26 mouse cellular contexts compared by ENCODE assay signal in the genomic region with DNA sequence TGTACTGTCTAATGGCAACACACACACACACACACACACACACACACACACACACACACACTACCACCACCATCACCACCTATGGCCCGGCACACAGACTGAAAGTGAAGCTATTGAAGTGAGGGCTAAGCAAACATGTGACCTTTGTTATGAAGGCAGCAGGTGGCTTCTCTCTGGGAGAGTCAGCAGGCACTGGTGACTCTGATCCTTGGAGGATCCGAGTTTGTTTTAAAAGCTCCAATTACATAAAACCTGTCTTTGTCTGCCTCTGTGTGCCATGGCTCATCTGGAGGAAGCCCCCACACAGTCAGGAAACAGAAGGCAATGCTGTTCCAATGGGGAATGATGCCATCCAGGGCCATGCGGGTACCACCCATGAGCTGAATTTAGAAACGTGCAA. TPM values are rescaled to one million over a fixed set of nuclear protein-coding genes. Genes with fewer than 3 reads are reported as not detected.
DNase-seq lines count a peak whose midpoint lies in the region; ATAC-seq and TF ChIP-seq lines count a peak whose summit lies in the region.
"Had no signal": no experiment of that assay in that cellular context is flagged by ENCODE, and none has a peak within 500 bp of the region (broad histone marks: within the 10 kb centered on the region; RNA-seq: fewer than 3 reads in every experiment).

No protein-coding gene starts in this region.

- no peak for TF ChIP-seq CTCF in intestine, postnatal 0 days (IDR thresholded peaks at IDR 0.05; ENCODE audit: low read depth)

- 37% methylated on average over 4 of the region's 4 CpGs for WGBS in intestine, postnatal 0 days
- 40% methylated on average over 4 of the region's 4 CpGs for WGBS in intestine, embryonic 16.5 days
- 70% methylated on average over 4 of the region's 4 CpGs for WGBS in limb, embryonic 14.5 days
- 74% methylated on average over 4 of the region's 4 CpGs for WGBS in limb, embryonic 10.5 days

- no peak overlapping the region for H3K4me3 ChIP-seq in intestine, postnatal 0 days (ENCODE audit: low read depth, low read length)
- no peak overlapping the region for H3K4me3 ChIP-seq in intestine, embryonic 16.5 days (ENCODE audit: low read length)
- H3K4me3 ChIP-seq in limb, embryonic 14.5 days (replicated peaks; ENCODE audit: low read length): no peak overlapping the region
- H3K4me3 ChIP-seq in limb, embryonic 10.5 days: no peak overlapping the region
- H3K4me3 ChIP-seq: heart, adult 2 months; heart, embryonic 13.5 days; hindbrain, embryonic 15.5 days; intestine, embryonic 15.5 days; left cerebral cortex, adult 2 months; neural tube, embryonic 12.5 days had no signal

- H3K9me3 ChIP-seq in intestine, postnatal 0 days (ENCODE audit: control insufficient read depth): no peaks in the 10 kb centered on the region
- H3K9me3 ChIP-seq in intestine, embryonic 16.5 days (ENCODE audit: control insufficient read depth, low read length): no peaks in the 10 kb centered on the region
- no peaks in the 10 kb centered on the region for H3K9me3 ChIP-seq in limb, embryonic 14.5 days (ENCODE audit: control insufficient read depth, low read length)
- H3K9me3 ChIP-seq in limb, embryonic 10.5 days (replicated peaks): no peaks in the 10 kb centered on the region
- H3K9me3 ChIP-seq: heart, embryonic 13.5 days; hindbrain, embryonic 15.5 days; intestine, embryonic 15.5 days; neural tube, embryonic 12.5 days had no signal

- 0 out of 2 replicates have a peak, but pooled peaks have one; percentile 45 for ATAC-seq in intestine, postnatal 0 days
- no peak for ATAC-seq in intestine, embryonic 16.5 days
- ATAC-seq in limb, embryonic 14.5 days (ENCODE audit: low FRiP score, low read depth): peak; percentile 37; the same call in 1 of the 2 replicates
- ATAC-seq: forebrain, postnatal 0 days; intestine, embryonic 15.5 days; lung, postnatal 0 days had no signal

- no peaks in the 10 kb centered on the region for H3K4me1 ChIP-seq in intestine, postnatal 0 days (replicated peaks; ENCODE audit: control insufficient read depth, insufficient read depth, low read length)
- no peaks in the 10 kb centered on the region for H3K4me1 ChIP-seq in intestine, embryonic 16.5 days (ENCODE audit: control insufficient read depth, insufficient read depth, low read length)
- no peaks in the 10 kb centered on the region; the same call in 1 of the 2 replicates for H3K4me1 ChIP-seq in limb, embryonic 14.5 days (ENCODE audit: control insufficient read depth, insufficient read depth, low read length)
- no peaks in the 10 kb centered on the region for H3K4me1 ChIP-seq in limb, embryonic 10.5 days
- H3K4me1 ChIP-seq: heart, embryonic 13.5 days; hindbrain, embryonic 15.5 days; intestine, embryonic 15.5 days; neural tube, embryonic 12.5 days had no signal

- no peak overlapping the region for H3K9ac ChIP-seq in intestine, postnatal 0 days (ENCODE audit: low read depth, low read length)
- no peak overlapping the region for H3K9ac ChIP-seq in intestine, embryonic 16.5 days (ENCODE audit: low read depth, low read length)
- no peak overlapping the region for H3K9ac ChIP-seq in limb, embryonic 14.5 days (ENCODE audit: low read depth, low read length, severe bottlenecking)
- H3K9ac ChIP-seq: forebrain, postnatal 0 days; heart, embryonic 13.5 days; hindbrain, embryonic 15.5 days; intestine, embryonic 15.5 days; neural tube, embryonic 12.5 days had no signal

- H3K27ac ChIP-seq in intestine, postnatal 0 days (ENCODE audit: low read depth, low read length): no peak overlapping the region
- no peak overlapping the region for H3K27ac ChIP-seq in intestine, embryonic 16.5 days (ENCODE audit: low read length)
- H3K27ac ChIP-seq in limb, embryonic 14.5 days (replicated peaks; ENCODE audit: low read depth, low read length): no peak overlapping the region
- no peak overlapping the region for H3K27ac ChIP-seq in limb, embryonic 10.5 days
- H3K27ac ChIP-seq: heart, adult 2 months; heart, embryonic 13.5 days; hindbrain, embryonic 15.5 days; intestine, embryonic 15.5 days; left cerebral cortex, adult 2 months; macrophage; neural tube, embryonic 12.5 days had no signal

- no peak for TF ChIP-seq POLR2A in limb, embryonic 14.5 days (IDR thresholded peaks at IDR 0.05; ENCODE audit: borderline replicate concordance, extremely low read depth, insufficient read depth, insufficient read length)

- H3K27me3 ChIP-seq in intestine, postnatal 0 days (replicated peaks; ENCODE audit: control insufficient read depth, insufficient read depth, low read length): no peaks in the 10 kb centered on the region
- H3K27me3 ChIP-seq in intestine, embryonic 16.5 days (replicated peaks; ENCODE audit: control insufficient read depth, insufficient read depth, low read length): no peaks in the 10 kb centered on the region
- no peaks in the 10 kb centered on the region for H3K27me3 ChIP-seq in limb, embryonic 14.5 days (ENCODE audit: control insufficient read depth, insufficient read depth, low read length)
- no peaks in the 10 kb centered on the region for H3K27me3 ChIP-seq in limb, embryonic 10.5 days (ENCODE audit: low read depth, poor library complexity, severe bottlenecking)
- H3K27me3 ChIP-seq: heart, embryonic 13.5 days; hindbrain, embryonic 15.5 days; intestine, embryonic 15.5 days; neural tube, embryonic 12.5 days had no signal

- H3K4me2 ChIP-seq in intestine, postnatal 0 days (replicated peaks; ENCODE audit: low read depth): no peak overlapping the region
- H3K4me2 ChIP-seq in intestine, embryonic 16.5 days (ENCODE audit: low read depth, low read length): no peak overlapping the region
- no peak overlapping the region for H3K4me2 ChIP-seq in limb, embryonic 14.5 days (replicated peaks; ENCODE audit: low read depth, low read length, severe bottlenecking)
- H3K4me2 ChIP-seq: heart, embryonic 13.5 days; hindbrain, embryonic 15.5 days; intestine, embryonic 15.5 days; midbrain, embryonic 11.5 days; neural tube, embryonic 12.5 days had no signal

- H3K36me3 ChIP-seq in intestine, postnatal 0 days (ENCODE audit: control insufficient read depth, insufficient read depth): no peaks in the 10 kb centered on the region
- no peaks in the 10 kb centered on the region for H3K36me3 ChIP-seq in intestine, embryonic 16.5 days (ENCODE audit: control insufficient read depth, insufficient read depth, low read length)
- H3K36me3 ChIP-seq in limb, embryonic 14.5 days (ENCODE audit: control insufficient read depth, insufficient read depth, low read length): no peaks in the 10 kb centered on the region
- no peaks in the 10 kb centered on the region for H3K36me3 ChIP-seq in limb, embryonic 10.5 days
- H3K36me3 ChIP-seq: heart, embryonic 13.5 days; hindbrain, embryonic 15.5 days; intestine, embryonic 15.5 days; neural tube, embryonic 12.5 days had no signal

- peak; percentile 22 for DNase-seq in embryo, embryonic 10 days (ENCODE audit: low spot score)
- no peak for DNase-seq in embryo, embryonic 9.5 days (ENCODE audit: extremely low spot score)
- no peak for DNase-seq in limb, embryonic 14.5 days (ENCODE audit: low spot score)
- no peak for DNase-seq in limb, embryonic 10.5 days (ENCODE audit: low spot score)
- peak; percentile 37 for DNase-seq in mesoderm, embryonic 11.5 days (ENCODE audit: low read depth, low spot score)
- no peak for DNase-seq in liver
- DNase-seq: adrenal gland, postnatal 25 days; cerebellum, adult 9-10 months; forebrain, postnatal 0 days; gastrocnemius, postnatal 25 days; heart, adult 2 months; heart, postnatal 14 days; kidney, postnatal 4 days; right cerebral cortex, postnatal 25 days; thymus, postnatal 14 days had no signal

RNA-seq across cellular contexts. Expression of gene S100b, which starts 7.1 kb away (rescaled TPM):
- polyA plus RNA-seq in intestine, postnatal 0 days (2015; fragmentation: Nextera tagmentation; extraction: Ambion mirVana): 5.9 and 7.0 TPM in 2 replicates
- 2.1 and 2.4 TPM in 2 replicates for polyA plus RNA-seq in intestine, embryonic 16.5 days (2015; fragmentation: Nextera tagmentation; extraction: Ambion mirVana)
- polyA plus RNA-seq in limb, embryonic 14.5 days (2012; rRNA removed): 20.1 and 21.5 TPM in 2 replicates
- 8.5 and 9.9 TPM in 2 replicates for polyA plus RNA-seq in limb, embryonic 14.5 days (2014; fragmentation: Nextera tagmentation; extraction: Ambion mirVana)
- not detected in 2 replicates for polyA plus RNA-seq in limb, embryonic 10.5 days (2016; fragmentation: Nextera tagmentation; extraction: Ambion mirVana)
- polyA plus RNA-seq: liver, adult 2 months; macrophage had no signal

RNA-seq across cellular contexts. Expression of gene Prmt2, which starts 8.9 kb away (rescaled TPM):
- polyA plus RNA-seq in intestine, postnatal 0 days (2015; fragmentation: Nextera tagmentation; extraction: Ambion mirVana): 23.9 and 25.6 TPM in 2 replicates
- 42.6 and 44.2 TPM in 2 replicates for polyA plus RNA-seq in intestine, embryonic 16.5 days (2015; fragmentation: Nextera tagmentation; extraction: Ambion mirVana)
- 61.4 and 70.6 TPM in 2 replicates for polyA plus RNA-seq in limb, embryonic 14.5 days (2012; rRNA removed)
- 57.9 and 61.9 TPM in 2 replicates for polyA plus RNA-seq in limb, embryonic 14.5 days (2014; fragmentation: Nextera tagmentation; extraction: Ambion mirVana)
- 38.8 and 43.9 TPM in 2 replicates for polyA plus RNA-seq in limb, embryonic 10.5 days (2016; fragmentation: Nextera tagmentation; extraction: Ambion mirVana)

Comparison
In these comparisons a context has a peak if more than half of its experiments do, and no peak if none do; other contexts are left out.
1. DNase-seq: peak in embryo, embryonic 10 days (single experiment) and mesoderm, embryonic 11.5 days (single experiment); none in embryo, embryonic 9.5 days (single experiment), limb, embryonic 14.5 days (single experiment), limb, embryonic 10.5 days (single experiment) and liver (single experiment).